Mouse (Mus musculus) forebrain, embryonic 16.5 days (tissue): Measurements from ENCODE around the gene Vps16. TPM values are rescaled to one million over a fixed set of nuclear protein-coding genes. Genes with fewer than 3 reads are reported as not detected.

ENCODE experiments used
- ATAC-seq: fragments of 200-750 bp; cut with Nextera tagmentation; 2 replicates; pipeline ENCODE4 v1.8.0; 2017; ENCODE audit warnings: mild to moderate bottlenecking, moderate library complexity
- H3K27ac ChIP-seq: fragments of 300-500 bp; sonication (generic); 2 replicates; pipeline ENCODE4 v1.5.1; 2014; ENCODE audit warnings: low read length, control low read depth
- H3K27me3 ChIP-seq: fragments of 300-500 bp; sonication (generic); replicated peaks from 2 replicates; pipeline ENCODE4 v1.6.1; 2014; ENCODE audit warnings: low read length; ENCODE audit not compliant: control insufficient read depth, insufficient read depth
- H3K36me3 ChIP-seq: fragments of 300-500 bp; sonication (generic); 2 replicates; pipeline ENCODE4 v1.6.1; 2014; ENCODE audit not compliant: control insufficient read depth, insufficient read depth
- H3K4me1 ChIP-seq: fragments of 300-500 bp; sonication (generic); replicated peaks from 2 replicates; pipeline ENCODE4 v1.6.1; 2014; ENCODE audit warnings: low read length; ENCODE audit not compliant: control insufficient read depth, insufficient read depth
- H3K4me2 ChIP-seq: fragments of 300-500 bp; sonication (generic); 2 replicates; pipeline ENCODE4 v1.6.1; 2014; ENCODE audit warnings: mild to moderate bottlenecking, low read length, control low read depth
- H3K4me3 ChIP-seq: fragments of 300-500 bp; sonication (generic); replicated peaks from 2 replicates; pipeline ENCODE4 v1.5.1; 2014; ENCODE audit warnings: mild to moderate bottlenecking, low read length, control low read depth
- H3K9ac ChIP-seq: fragments of 300-500 bp; sonication (generic); replicated peaks from 2 replicates; pipeline ENCODE4 v1.6.1; 2014; ENCODE audit warnings: low read depth, low read length, control low read depth
- H3K9me3 ChIP-seq: fragments of 300-500 bp; sonication (generic); 2 replicates; pipeline ENCODE4 v1.6.1; 2016; ENCODE audit warnings: low read length; ENCODE audit not compliant: control insufficient read depth
- WGBS: fragments of 180-500 bp; shearing (Covaris S2); extraction: QIAGEN DNeasy Blood & Tissue Kit; methylation state at CpG from one replicate; pipeline ENCODE4 v1.1.7; 2014; 5-methylcytosine and 5-hydroxymethylcytosine counted together
- polyA plus RNA-seq: library from polyadenylated mRNA; unstranded; fragments of >200 nt; fragmentation: Nextera tagmentation; extraction: Ambion mirVana; gene quantifications from 2 replicates; pipeline ENCODE4 v1.2.1, GENCODE M21; 2015

Vps16 gene
- polyA plus RNA-seq, 1 experiment from 2014 or later = 138 TPM

GRCm38 (mm10) chr2:130451727-130452090, 27.6 kb downstream of the Vps16 start:
- Histone ChIP-seq H3K27ac (no peak overlapping the region), H3K9me3 (no peaks in the 10 kb centered on the region), H3K9ac (peak overlapping the region; percentile 94; the same call in 1 of the 2 replicates), H3K4me1 (peaks cover 42% of the 10 kb centered on the region), H3K27me3 (no peaks in the 10 kb centered on the region), H3K4me2 (peak overlapping the region; percentile 89), H3K36me3 (no peaks in the 10 kb centered on the region), H3K4me3 (peak overlapping the region; percentile 62; the same call in 1 of the 2 replicates)
- 56% methylated on average over 3 of the region's 3 CpGs for WGBS
- no peak for ATAC-seq

- Histone ChIP-seq H3K27ac (no peak overlapping the region), H3K4me1 (peaks cover 42% of the 10 kb centered on the region), H3K27me3 (no peaks in the 10 kb centered on the region), H3K4me2 (0 out of 2 replicates have a peak overlapping the region, but pooled peaks have one; percentile 89), H3K4me3 (no peak overlapping the region), H3K36me3 (no peaks in the 10 kb centered on the region), H3K9ac (no peak overlapping the region), H3K9me3 (no peaks in the 10 kb centered on the region)
- WGBS = 47% methylated on average over 2 of the region's 2 CpGs
- ATAC-seq = no peak
These were observed 28.1 kb downstream of the Vps16 start for GRCm38 (mm10) chr2:130452266-130452665.

GRCm38 (mm10) chr2:130453421-130453820, 29.3 kb downstream of the Vps16 start:
- no peak overlapping the region for H3K9ac ChIP-seq
- H3K27me3 ChIP-seq = no peaks in the 10 kb centered on the region
- H3K9me3 ChIP-seq = no peaks in the 10 kb centered on the region
- no peak overlapping the region for H3K27ac ChIP-seq
- H3K4me1 ChIP-seq = peaks cover 42% of the 10 kb centered on the region
- no peaks in the 10 kb centered on the region for H3K36me3 ChIP-seq
- WGBS = 49% methylated on average over 6 of the region's 6 CpGs
- no peak overlapping the region for H3K4me3 ChIP-seq
- no peak for ATAC-seq
- 0 out of 2 replicates have a peak overlapping the region, but pooled peaks have one; percentile 32 for H3K4me2 ChIP-seq

GRCm38 (mm10) chr2:130454748-130455370, 30.7 kb downstream of the Vps16 start:
- Histone ChIP-seq H3K27me3 (no peaks in the 10 kb centered on the region), H3K27ac (no peak overlapping the region), H3K4me3 (no peak overlapping the region), H3K9me3 (no peaks in the 10 kb centered on the region), H3K36me3 (no peaks in the 10 kb centered on the region), H3K4me1 (peaks cover 38% of the 10 kb centered on the region), H3K4me2 (no peak overlapping the region), H3K9ac (no peak overlapping the region)
- ATAC-seq = no peak
- 55% methylated on average over 6 of the region's 6 CpGs for WGBS

GRCm38 (mm10) chr2:130457871-130458270, 33.7 kb downstream of the Vps16 start:
- Histone ChIP-seq H3K9me3 (no peaks in the 10 kb centered on the region), H3K27ac (no peak overlapping the region), H3K27me3 (no peaks in the 10 kb centered on the region), H3K9ac (no peak overlapping the region), H3K36me3 (no peaks in the 10 kb centered on the region), H3K4me2 (no peak overlapping the region), H3K4me3 (no peak overlapping the region), H3K4me1 (peaks cover 18% of the 10 kb centered on the region)
- no peak for ATAC-seq
- WGBS = 89% methylated on average over 3 of the region's 3 CpGs

GRCm38 (mm10) chr2:130459576-130459975, 35.4 kb downstream of the Vps16 start:
- H3K36me3 ChIP-seq = no peaks in the 10 kb centered on the region
- no peak overlapping the region for H3K27ac ChIP-seq
- H3K4me2 ChIP-seq = no peak overlapping the region
- no peak for ATAC-seq
- no peak overlapping the region for H3K4me3 ChIP-seq
- no peak overlapping the region for H3K9ac ChIP-seq
- 89% methylated on average over 3 of the region's 3 CpGs for WGBS
- no peaks in the 10 kb centered on the region for H3K9me3 ChIP-seq
- H3K27me3 ChIP-seq = no peaks in the 10 kb centered on the region
- peaks cover 9% of the 10 kb centered on the region for H3K4me1 ChIP-seq

GRCm38 (mm10) chr2:130461287-130462071, 37.3 kb downstream of the Vps16 start:
- Histone ChIP-seq H3K4me3 (no peak overlapping the region), H3K9ac (no peak overlapping the region), H3K4me1 (0 out of 2 replicates have a peak, but pooled peaks cover 2% of the 10 kb centered on the region), H3K27me3 (no peaks in the 10 kb centered on the region), H3K9me3 (no peaks in the 10 kb centered on the region), H3K36me3 (no peaks in the 10 kb centered on the region), H3K4me2 (no peak overlapping the region), H3K27ac (no peak overlapping the region)
- ATAC-seq = no peak
- 64% methylated on average over 15 of the region's 15 CpGs for WGBS

- no peaks in the 10 kb centered on the region for H3K36me3 ChIP-seq
- no peak overlapping the region for H3K27ac ChIP-seq
- no peak overlapping the region for H3K9ac ChIP-seq
- WGBS = 83% methylated on average over 1 of the region's 1 CpGs
- no peaks in the 10 kb centered on the region for H3K27me3 ChIP-seq
- no peak overlapping the region for H3K4me3 ChIP-seq
- H3K9me3 ChIP-seq = no peaks in the 10 kb centered on the region
- H3K4me1 ChIP-seq = peaks cover 22% of the 10 kb centered on the region
- no peak for ATAC-seq
- no peak overlapping the region for H3K4me2 ChIP-seq
These were observed 42.3 kb downstream of the Vps16 start for GRCm38 (mm10) chr2:130466438-130466837.

- H3K4me2 ChIP-seq = peak overlapping the region; percentile 30; the same call in 1 of the 2 replicates
These were observed 45.2 kb downstream of the Vps16 start for GRCm38 (mm10) chr2:130469366-130469765.

More at GRCm38 (mm10) chr2:130469366-130469765, 45.2 kb downstream of the Vps16 start:
- Histone ChIP-seq H3K4me1 (peaks cover 22% of the 10 kb centered on the region), H3K36me3 (no peaks in the 10 kb centered on the region), H3K9ac (no peak overlapping the region), H3K27me3 (no peaks in the 10 kb centered on the region), H3K4me3 (no peak overlapping the region), H3K27ac (peak overlapping the region; percentile 41; the same call in 1 of the 2 replicates), H3K9me3 (no peaks in the 10 kb centered on the region)
- WGBS = 9% methylated on average over 4 of the region's 4 CpGs
- peak; percentile 86 for ATAC-seq
